Mouse (Mus musculus) hindbrain, embryonic 13.5 days (tissue): Measurements from ENCODE around the gene Auts2. TPM values are rescaled to one million over a fixed set of nuclear protein-coding genes. Genes with fewer than 3 reads are reported as not detected.

Source experiments
- ATAC-seq: fragments of 200-750 bp; cut with Nextera tagmentation; 2 replicates; pipeline ENCODE4 v1.8.0; 2017; ENCODE audit warnings: moderate TSS enrichment; ENCODE audit not compliant: low FRiP score
- H3K27ac ChIP-seq: fragments of 300-500 bp; sonication (generic); 2 replicates; pipeline ENCODE4 v1.5.1; 2015; ENCODE audit warnings: inconsistent platforms, mild to moderate bottlenecking, moderate library complexity
- H3K27me3 ChIP-seq: fragments of 300-500 bp; sonication (generic); 2 replicates; pipeline ENCODE4 v1.6.1; 2015; ENCODE audit warnings: mild to moderate bottlenecking, inconsistent platforms
- H3K36me3 ChIP-seq: fragments of 300-500 bp; sonication (generic); 2 replicates; pipeline ENCODE4 v1.6.1; 2015; ENCODE audit warnings: mild to moderate bottlenecking, inconsistent platforms
- H3K4me1 ChIP-seq: fragments of 300-500 bp; sonication (generic); replicated peaks from 2 replicates; pipeline ENCODE4 v1.6.1; 2015; ENCODE audit warnings: inconsistent platforms
- H3K4me2 ChIP-seq: fragments of 300-500 bp; sonication (generic); 2 replicates; pipeline ENCODE4 v1.6.1; 2015; ENCODE audit warnings: inconsistent platforms, mild to moderate bottlenecking, moderate library complexity
- H3K4me3 ChIP-seq: fragments of 300-500 bp; sonication (generic); 2 replicates; pipeline ENCODE4 v1.5.1; 2015; ENCODE audit warnings: mild to moderate bottlenecking, inconsistent platforms
- H3K9ac ChIP-seq: fragments of 300-500 bp; sonication (generic); 2 replicates; pipeline ENCODE4 v1.6.1; 2015; ENCODE audit warnings: mild to moderate bottlenecking, inconsistent platforms
- H3K9me3 ChIP-seq: fragments of 300-500 bp; sonication (generic); 2 replicates; pipeline ENCODE4 v1.6.1; 2016; ENCODE audit warnings: inconsistent platforms
- WGBS: fragments of 180-500 bp; shearing (Covaris S2); methylation state at CpG from one replicate; pipeline ENCODE4 v1.1.7; 2015; 5-methylcytosine and 5-hydroxymethylcytosine counted together
- polyA plus RNA-seq: library from polyadenylated mRNA; unstranded; fragments of >200 nt; fragmentation: Nextera tagmentation; extraction: Ambion mirVana; gene quantifications from 2 replicates; pipeline ENCODE4 v1.2.1, GENCODE M21; 2015

Gene Auts2
- polyA plus RNA-seq, 1 experiment from 2014 or later: 89.9 TPM

GRCm38 (mm10) chr5:131851597-131852453, 691.3 kb downstream of the Auts2 start:
- WGBS: 24% methylated on average over 20 of the region's 20 CpGs
- Histone ChIP-seq H3K4me2 (peak overlapping the region; percentile 19; the same call in 1 of the 2 replicates), H3K9me3 (no peaks in the 10 kb centered on the region), H3K27me3 (peaks cover 6% of the 10 kb centered on the region; the same call in 1 of the 2 replicates), H3K4me3 (no peak overlapping the region), H3K4me1 (peaks cover 59% of the 10 kb centered on the region), H3K27ac (peak overlapping the region; percentile 79), H3K9ac (peak overlapping the region; percentile 29; the same call in 1 of the 2 replicates), H3K36me3 (no peaks in the 10 kb centered on the region)
- ATAC-seq: peak; percentile 66

DNA sequence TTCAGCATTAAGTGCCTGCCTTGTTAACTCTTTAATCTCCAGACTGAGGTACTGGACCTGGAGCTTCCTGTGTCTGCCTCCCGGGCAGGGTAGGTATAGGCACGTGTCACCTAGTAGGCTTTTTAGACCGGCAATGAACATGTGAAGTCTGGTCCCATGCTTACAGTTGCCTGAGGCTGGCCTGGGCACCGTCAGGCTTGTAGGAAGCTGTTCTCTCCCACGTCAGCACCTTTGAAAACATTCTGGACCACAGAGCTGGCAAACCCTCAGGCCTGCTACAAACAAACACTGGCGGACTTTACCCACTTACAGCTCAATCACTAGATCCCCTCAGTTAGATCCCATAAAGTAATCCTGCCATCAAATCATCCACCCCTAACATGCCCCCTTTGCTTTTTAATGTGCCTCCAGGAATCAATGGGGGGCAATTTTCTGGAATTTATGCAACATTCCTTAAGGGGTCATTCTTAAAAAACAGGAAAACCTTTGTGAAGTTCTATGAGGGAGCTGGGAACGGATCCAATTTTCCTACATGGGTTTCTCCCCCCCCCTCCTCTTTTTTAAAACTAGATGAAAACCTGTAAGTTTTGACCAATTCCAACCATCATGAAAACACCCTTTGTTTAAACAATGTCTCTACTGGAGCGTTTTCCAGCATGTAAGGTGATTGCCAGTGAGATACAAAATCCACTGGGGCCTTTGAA, 692.4 kb downstream of the Auts2 start:
- H3K9ac ChIP-seq: no peak overlapping the region
- no peaks in the 10 kb centered on the region for H3K36me3 ChIP-seq
- H3K4me1 ChIP-seq: peaks cover 50% of the 10 kb centered on the region
- peaks cover 6% of the 10 kb centered on the region; the same call in 1 of the 2 replicates for H3K27me3 ChIP-seq
- no peak for ATAC-seq
- no peak overlapping the region for H3K4me3 ChIP-seq
- no peaks in the 10 kb centered on the region for H3K9me3 ChIP-seq
- WGBS: 70% methylated on average over 8 of the region's 8 CpGs
- no peak overlapping the region for H3K4me2 ChIP-seq
- peak overlapping the region; percentile 79; the same call in 1 of the 2 replicates for H3K27ac ChIP-seq

GRCm38 (mm10) chr5:131849644-131850043, 693.5 kb downstream of the Auts2 start:
- Histone ChIP-seq H3K27me3 (peaks cover 6% of the 10 kb centered on the region; the same call in 1 of the 2 replicates), H3K4me3 (no peak overlapping the region), H3K9ac (no peak overlapping the region), H3K27ac (no peak overlapping the region), H3K4me1 (peaks cover 43% of the 10 kb centered on the region), H3K4me2 (no peak overlapping the region), H3K36me3 (no peaks in the 10 kb centered on the region), H3K9me3 (no peaks in the 10 kb centered on the region)
- WGBS: 52% methylated on average over 3 of the region's 3 CpGs
- no peak for ATAC-seq

DNA sequence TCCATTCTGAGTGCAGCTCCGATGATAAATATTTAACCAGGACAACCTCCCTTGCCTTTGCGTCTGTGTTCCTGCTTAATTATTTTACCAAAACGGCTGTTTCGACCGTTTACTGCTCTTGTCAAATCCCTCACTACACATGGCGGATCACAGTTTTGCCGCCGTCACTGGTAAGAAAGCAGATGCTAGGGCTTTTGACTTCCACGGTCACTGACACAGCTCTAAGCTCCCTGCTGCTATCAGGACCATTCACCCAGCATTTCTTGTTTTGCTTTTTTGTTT, 698.7 kb downstream of the Auts2 start:
- no peak overlapping the region for H3K4me3 ChIP-seq
- H3K9ac ChIP-seq: no peak overlapping the region
- H3K9me3 ChIP-seq: no peaks in the 10 kb centered on the region
- ATAC-seq: no peak
- H3K4me1 ChIP-seq: peaks cover 34% of the 10 kb centered on the region
- H3K36me3 ChIP-seq: no peaks in the 10 kb centered on the region
- peak overlapping the region; percentile 77 for H3K27ac ChIP-seq
- 25% methylated on average over 9 of the region's 9 CpGs for WGBS
- no peak overlapping the region for H3K4me2 ChIP-seq
- H3K27me3 ChIP-seq: peaks cover 3% of the 10 kb centered on the region; the same call in 1 of the 2 replicates

DNA sequence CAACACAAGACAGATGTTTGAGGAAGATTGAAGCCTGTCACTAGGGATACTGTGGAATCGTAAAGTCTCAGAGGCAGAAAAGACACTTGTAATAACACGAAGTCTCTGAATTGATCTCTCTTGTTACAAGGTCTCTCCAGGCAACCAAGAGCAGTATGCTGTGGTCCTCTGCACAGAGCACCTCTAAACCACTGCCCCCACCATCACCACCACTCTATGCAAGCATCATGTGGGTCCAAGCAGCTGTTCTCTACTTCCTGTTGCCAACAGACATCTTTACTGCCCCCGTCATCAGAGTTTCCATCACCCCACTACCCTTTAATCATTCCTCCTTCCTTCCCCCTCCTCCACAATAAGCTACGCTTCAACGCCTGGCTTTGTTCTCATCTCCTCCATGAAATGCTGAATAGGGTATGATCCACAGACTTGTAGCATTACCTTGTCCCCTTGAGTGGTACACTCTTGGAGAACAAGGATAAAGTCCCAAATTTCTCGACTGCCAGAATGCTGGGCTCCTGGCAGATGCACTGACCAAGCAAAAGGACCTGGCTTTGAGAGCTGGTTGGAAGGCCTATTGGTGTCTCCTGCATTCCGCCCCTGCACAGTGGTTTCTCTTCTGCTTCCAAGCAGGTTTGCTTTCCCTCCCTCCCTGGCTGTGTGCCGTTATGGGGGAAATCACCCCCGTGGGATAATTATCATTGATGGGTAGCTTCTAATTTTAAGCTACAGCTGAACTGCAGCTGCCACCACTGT, 699.2 kb downstream of the Auts2 start:
- H3K9me3 ChIP-seq: no peaks in the 10 kb centered on the region
- H3K9ac ChIP-seq: no peak overlapping the region
- peaks cover 35% of the 10 kb centered on the region for H3K4me1 ChIP-seq
- H3K36me3 ChIP-seq: no peaks in the 10 kb centered on the region
- H3K27ac ChIP-seq: peak overlapping the region; percentile 77
- 32% methylated on average over 9 of the region's 9 CpGs for WGBS
- H3K4me2 ChIP-seq: no peak overlapping the region
- ATAC-seq: peak; percentile 66
- no peak overlapping the region for H3K4me3 ChIP-seq
- H3K27me3 ChIP-seq: peaks cover under 1% of the 10 kb centered on the region; the same call in 1 of the 2 replicates

GRCm38 (mm10) chr5:131839657-131840315, 703.4 kb downstream of the Auts2 start:
- 55% methylated on average over 14 of the region's 14 CpGs for WGBS
- no peak for ATAC-seq
- H3K4me3 ChIP-seq: no peak overlapping the region
- H3K9ac ChIP-seq: no peak overlapping the region
- no peaks in the 10 kb centered on the region for H3K9me3 ChIP-seq
- peak overlapping the region; percentile 12; the same call in 1 of the 2 replicates for H3K27ac ChIP-seq
- no peaks in the 10 kb centered on the region for H3K27me3 ChIP-seq
- no peak overlapping the region for H3K4me2 ChIP-seq
- H3K4me1 ChIP-seq: peaks cover 42% of the 10 kb centered on the region
- no peaks in the 10 kb centered on the region for H3K36me3 ChIP-seq

DNA sequence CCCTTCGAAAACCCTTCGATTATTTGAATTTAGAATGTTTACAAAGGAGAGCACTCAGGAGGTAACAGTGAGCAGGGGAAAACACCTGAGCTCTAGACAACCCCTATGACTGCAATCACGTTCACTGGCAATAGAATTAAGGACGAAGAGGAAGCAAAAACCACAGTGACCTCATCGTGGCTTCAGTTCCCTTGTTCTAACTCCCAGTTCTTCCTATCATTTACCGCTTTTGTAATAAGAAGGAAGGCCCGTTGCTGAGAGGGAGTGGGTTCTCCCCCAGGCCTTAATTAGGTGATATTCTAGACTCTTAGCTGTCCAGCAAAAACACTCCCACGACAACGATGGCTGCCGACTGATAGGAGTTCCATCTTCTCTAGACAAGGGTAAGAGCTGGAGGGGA, 704.1 kb downstream of the Auts2 start:
- no peaks in the 10 kb centered on the region for H3K27me3 ChIP-seq
- H3K4me2 ChIP-seq: no peak overlapping the region
- H3K4me3 ChIP-seq: no peak overlapping the region
- H3K9ac ChIP-seq: no peak overlapping the region
- no peaks in the 10 kb centered on the region for H3K36me3 ChIP-seq
- H3K4me1 ChIP-seq: peaks cover 38% of the 10 kb centered on the region
- H3K9me3 ChIP-seq: no peaks in the 10 kb centered on the region
- no peak for ATAC-seq
- 83% methylated on average over 10 of the region's 10 CpGs for whole genome bisulfite sequencing
- no peak overlapping the region for H3K27ac ChIP-seq

DNA sequence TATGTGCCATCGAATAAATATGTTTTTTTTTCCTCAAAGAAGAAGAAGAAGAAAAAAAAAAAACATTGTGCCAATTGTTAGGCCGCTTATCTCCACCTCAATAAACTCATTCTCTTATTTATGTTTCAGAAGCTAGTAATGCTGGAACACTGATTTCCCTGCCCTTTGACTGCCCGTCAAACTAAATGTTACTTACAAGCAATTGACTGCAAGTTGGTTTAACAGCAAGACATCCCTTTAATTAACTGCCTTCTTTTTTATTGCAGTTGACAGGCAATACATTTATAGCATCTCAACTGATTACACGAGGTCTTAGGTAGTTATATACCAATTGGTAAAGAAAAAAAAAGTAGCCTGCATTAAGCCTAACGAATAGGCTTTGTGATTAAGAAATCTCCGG, 705.1 kb downstream of the Auts2 start:
- WGBS: 51% methylated on average over 6 of the region's 6 CpGs
- Histone ChIP-seq H3K4me3 (no peak overlapping the region), H3K27ac (no peak overlapping the region), H3K4me2 (no peak overlapping the region), H3K9me3 (no peaks in the 10 kb centered on the region), H3K9ac (no peak overlapping the region), H3K4me1 (peaks cover 38% of the 10 kb centered on the region), H3K36me3 (no peaks in the 10 kb centered on the region), H3K27me3 (no peaks in the 10 kb centered on the region)
- no peak for ATAC-seq

DNA sequence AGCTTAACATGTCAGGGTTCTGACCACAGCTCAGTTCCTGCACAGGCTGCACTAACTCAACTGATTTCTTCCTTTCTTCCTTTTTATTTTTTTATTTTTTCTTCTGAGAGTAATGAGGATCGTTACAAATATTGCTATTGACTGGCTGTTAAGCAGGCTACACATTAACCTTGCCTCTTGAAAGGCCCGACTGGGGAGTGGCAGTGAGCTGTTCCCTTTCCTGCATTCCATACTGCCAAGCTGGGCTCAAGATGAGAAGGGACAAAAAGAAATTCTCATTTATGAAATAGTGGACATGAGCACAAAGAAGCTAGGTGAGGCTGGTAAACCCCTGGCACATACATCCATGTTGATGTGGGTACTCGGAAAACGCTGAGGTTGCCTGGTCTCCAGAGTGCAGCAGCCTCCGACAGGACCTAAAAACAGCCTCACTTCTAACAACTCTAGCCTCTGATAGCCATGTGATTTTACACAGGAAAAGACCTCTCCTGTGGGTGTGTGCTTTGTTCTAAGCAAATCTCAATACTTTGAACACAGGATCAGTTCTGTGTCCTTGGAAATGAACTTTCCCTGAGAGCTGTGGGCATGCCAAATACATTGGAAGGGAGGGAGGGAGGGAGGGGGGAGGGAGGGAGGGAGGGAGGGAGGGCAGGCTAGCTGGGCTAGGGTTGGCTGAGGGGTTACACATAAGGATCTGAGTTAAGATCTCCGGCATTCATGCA, 707.0 kb downstream of the Auts2 start:
- H3K9me3 ChIP-seq: no peaks in the 10 kb centered on the region
- no peak overlapping the region for H3K27ac ChIP-seq
- no peak overlapping the region for H3K4me3 ChIP-seq
- H3K4me1 ChIP-seq: peaks cover 44% of the 10 kb centered on the region
- H3K4me2 ChIP-seq: no peak overlapping the region
- no peaks in the 10 kb centered on the region for H3K36me3 ChIP-seq
- no peaks in the 10 kb centered on the region for H3K27me3 ChIP-seq
- no peak for ATAC-seq
- H3K9ac ChIP-seq: no peak overlapping the region
- 71% methylated on average over 6 of the region's 6 CpGs for WGBS

- Histone ChIP-seq H3K36me3 (no peaks in the 10 kb centered on the region), H3K4me1 (peaks cover 39% of the 10 kb centered on the region), H3K4me2 (no peak overlapping the region), H3K27ac (peak overlapping the region; percentile 84), H3K9ac (no peak overlapping the region), H3K9me3 (no peaks in the 10 kb centered on the region), H3K4me3 (no peak overlapping the region), H3K27me3 (no peaks in the 10 kb centered on the region)
- ATAC-seq: peak; percentile 72
- WGBS: 21% methylated on average over 19 of the region's 19 CpGs
Observed at GRCm38 (mm10) chr5:131832891-131833876, 710.0 kb downstream of the Auts2 start.
